Mouse (Mus musculus) MEL (cell line): Measurements from ENCODE around the gene Hoxd8. TPM values are rescaled to one million over a fixed set of nuclear protein-coding genes. Genes with fewer than 3 reads are reported as not detected.

Experiments used
- DNase-seq: peaks from one replicate; pipeline ENCODE4 v3.0.0; 2011; ENCODE audit warnings: low read depth, low spot score
- H3K27ac ChIP-seq: 2 replicates; pipeline ENCODE4 v1.5.1; 2012; ENCODE audit warnings: low read depth, mild to moderate bottlenecking, control low read depth, low read length, moderate library complexity; ENCODE audit not compliant: control insufficient read depth
- H3K27me3 ChIP-seq, 2 experiments: fragments of 150-350 bp in 1 of 2; sonication (generic) in 1 of 2; 2 replicates each; pipeline ENCODE4 v1.6.1; 2012; ENCODE audit warnings: low read length in 2 of 2, mild to moderate bottlenecking in 2 of 2, improper control_type of control experiment in 1 of 2, moderate library complexity in 1 of 2; ENCODE audit not compliant: insufficient read depth in 2 of 2, control insufficient read depth in 1 of 2
- H3K36me3 ChIP-seq, 2 experiments: 2 replicates each; pipeline ENCODE4 v1.6.1; 2012 to 2014; ENCODE audit warnings: low read length in 2 of 2, improper control_type of control experiment in 1 of 2, inconsistent platforms in 1 of 2, mild to moderate bottlenecking in 1 of 2; ENCODE audit not compliant: insufficient read depth in 2 of 2, control insufficient read depth in 1 of 2
- H3K4me1 ChIP-seq, 2 experiments: fragments of 150-350 bp in 1 of 2; sonication (generic) in 1 of 2; 2 replicates each; pipeline ENCODE4 v1.6.1; 2012; ENCODE audit warnings: low read length in 2 of 2, improper control_type of control experiment in 1 of 2, mild to moderate bottlenecking in 1 of 2; ENCODE audit not compliant: insufficient read depth in 2 of 2, control insufficient read depth in 1 of 2
- H3K4me3 ChIP-seq, 2 experiments: fragments of 150-350 bp in 1 of 2; sonication (generic) in 1 of 2; 2 replicates each; pipeline ENCODE4 v1.5.1; 2012; ENCODE audit warnings: low read depth in 2 of 2, low read length in 2 of 2, mild to moderate bottlenecking in 2 of 2, moderate library complexity in 2 of 2, control low read depth in 1 of 2, improper control_type of control experiment in 1 of 2; ENCODE audit not compliant: control insufficient read depth in 1 of 2, insufficient read depth in 1 of 2
- H3K79me2 ChIP-seq: 2 replicates; pipeline ENCODE4 v1.6.1; 2012; ENCODE audit warnings: mild to moderate bottlenecking, low read length, moderate library complexity; ENCODE audit not compliant: control insufficient read depth, poor library complexity, insufficient read depth
- H3K9ac ChIP-seq: 2 replicates; pipeline ENCODE4 v1.6.1; 2012; ENCODE audit warnings: low read depth, mild to moderate bottlenecking, control low read depth, low read length, moderate library complexity; ENCODE audit not compliant: control insufficient read depth, poor library complexity, severe bottlenecking
- H3K9me3 ChIP-seq: fragments of 150-350 bp; sonication (generic); replicated peaks from 2 replicates; pipeline ENCODE4 v1.6.1; 2012; ENCODE audit warnings: mild to moderate bottlenecking, low read length, improper control_type of control experiment, moderate library complexity; ENCODE audit not compliant: insufficient read depth
- CHD1 ChIP-seq: IDR thresholded peaks from 2 replicates; pipeline ENCODE4 v1.6.1; 2012; ENCODE audit warnings: low read depth, mild to moderate bottlenecking, inconsistent platforms, low read length, improper control_type of control experiment
- CTCF ChIP-seq, 3 experiments: IDR thresholded peaks in 2 of 3; conservative IDR thresholded peaks in 1 of 3; 2 replicates each; pipeline ENCODE4 v1.5.1; 2011 to 2012; ENCODE audit warnings: low read length in 3 of 3, low read depth in 2 of 3, mild to moderate bottlenecking in 2 of 3, improper control_type of control experiment in 1 of 3, inconsistent platforms in 1 of 3, mixed read lengths in 1 of 3, moderate library complexity in 1 of 3; ENCODE audit not compliant: control insufficient read depth in 1 of 3, insufficient read depth in 1 of 3, poor library complexity in 1 of 3, severe bottlenecking in 1 of 3
- EP300 ChIP-seq, 2 experiments: IDR thresholded peaks; 2 replicates each; pipeline ENCODE4 v1.6.1; 2011; ENCODE audit warnings: improper control_type of control experiment in 2 of 2, low read length in 2 of 2, low read depth in 1 of 2, mild to moderate bottlenecking in 1 of 2
- GATA1 ChIP-seq: IDR thresholded peaks from 2 replicates; pipeline ENCODE4 v1.6.1; 2011; ENCODE audit warnings: low read depth, low read length, improper control_type of control experiment
- JUND ChIP-seq: IDR thresholded peaks from 2 replicates; pipeline ENCODE4 v1.6.1; 2011; ENCODE audit warnings: low read depth, mild to moderate bottlenecking, improper control_type of control experiment, low read length
- MAX ChIP-seq: IDR thresholded peaks from 2 replicates; pipeline ENCODE4 v1.6.1; 2011; ENCODE audit warnings: low read length, improper control_type of control experiment
- MAZ ChIP-seq: IDR thresholded peaks from 2 replicates; pipeline ENCODE4 v1.6.1; 2012; ENCODE audit warnings: low read depth, mild to moderate bottlenecking, inconsistent platforms, low read length, improper control_type of control experiment
- MYB ChIP-seq: IDR thresholded peaks from 2 replicates; pipeline ENCODE4 v1.6.1; 2011; ENCODE audit warnings: mild to moderate bottlenecking, low read depth, low read length, improper control_type of control experiment
- MYC ChIP-seq: IDR thresholded peaks from 2 replicates; pipeline ENCODE4 v1.6.1; 2011; ENCODE audit warnings: low read depth, mild to moderate bottlenecking, low read length, improper control_type of control experiment, moderate library complexity
- SIN3A ChIP-seq: IDR thresholded peaks from 2 replicates; pipeline ENCODE4 v1.6.1; 2012; ENCODE audit warnings: low read length, improper control_type of control experiment, inconsistent platforms
- TAL1 ChIP-seq: IDR thresholded peaks from 2 replicates; pipeline ENCODE4 v1.6.1; 2012; ENCODE audit warnings: mild to moderate bottlenecking, inconsistent platforms, low read length, moderate library complexity, mixed read lengths
- USF2 ChIP-seq, 2 experiments: IDR thresholded peaks; 2 replicates each; pipeline ENCODE4 v1.6.1; 2011 to 2012; ENCODE audit warnings: improper control_type of control experiment in 2 of 2, low read length in 2 of 2, borderline replicate concordance in 1 of 2, inconsistent platforms in 1 of 2, low read depth in 1 of 2, mild to moderate bottlenecking in 1 of 2; ENCODE audit not compliant: insufficient read depth in 1 of 2
- polyA plus RNA-seq, 2 experiments: library from polyadenylated mRNA; stranded (reverse) in 1 of 2; unstranded in 1 of 2; fragments of >175 nt in 1 of 2; fragments of >200 nt in 1 of 2; gene quantifications; 2 replicates each; pipeline versions ENCODE4 v1.2.1 to v1.2.4; 2012; ENCODE audit warnings: low replicate concordance in 2 of 2, low read depth in 1 of 2; ENCODE audit not compliant: insufficient read length in 2 of 2, insufficient read depth in 1 of 2, missing spikeins in 1 of 2
- total RNA-seq: library from RNA; depleted of rRNA; stranded (reverse); fragments of 300-350 nt; gene quantifications from 2 replicates; pipeline ENCODE4 v1.2.3, GENCODE M21; 2012

Gene Hoxd8
- total and polyA plus RNA-seq, 3 experiments = 4.7 to 7.4 TPM; not detected in 1

DNA sequence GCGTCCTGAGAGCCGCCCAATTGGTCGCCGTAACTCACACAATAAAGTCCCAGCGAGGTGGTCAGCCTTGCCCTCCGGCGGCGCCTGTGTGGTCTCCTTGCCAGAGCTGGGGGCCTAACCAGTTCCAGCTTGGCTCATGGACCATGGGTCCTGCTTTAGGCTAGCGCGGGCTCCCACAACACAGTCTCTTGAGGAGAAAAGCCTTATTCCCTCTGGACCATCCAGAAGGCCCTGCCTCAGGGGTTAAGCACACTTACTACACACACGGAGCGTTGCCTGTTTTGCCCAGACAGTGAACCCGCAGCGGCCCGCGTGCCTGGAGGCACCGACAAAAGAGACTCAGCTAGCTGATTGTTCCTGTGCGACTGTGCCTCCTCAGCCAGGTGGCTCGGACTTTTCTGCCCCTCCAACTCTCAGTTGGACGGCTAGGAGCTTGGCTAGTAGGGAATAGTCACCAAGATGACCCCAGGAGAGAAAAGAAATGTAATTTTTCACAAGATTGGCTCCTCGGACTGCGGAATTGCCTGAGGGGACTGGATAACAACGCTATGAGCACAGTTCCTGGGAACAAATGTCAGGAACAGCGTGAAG is 30.5 kb upstream of the Hoxd8 start:
- H3K36me3 ChIP-seq = no peaks in the 10 kb centered on the region
- no peak overlapping the region for H3K27ac ChIP-seq
- H3K9me3 ChIP-seq = no peaks in the 10 kb centered on the region
- DNase-seq = no peak
- peaks cover 2 to 3% of the 10 kb centered on the region in 2 experiments; a peak in 3 of 4 replicates for H3K27me3 ChIP-seq
- no peaks in the 10 kb centered on the region for H3K4me1 ChIP-seq
- H3K79me2 ChIP-seq = no peaks in the 10 kb centered on the region
- no peak for TF ChIP-seq EP300 (IDR thresholded peaks at IDR 0.05; ENCODE audit: low read depth in 1 of 2, low read length in 2 of 2)
- H3K9ac ChIP-seq = no peak overlapping the region
- H3K4me3 ChIP-seq = no peak overlapping the region

DNA sequence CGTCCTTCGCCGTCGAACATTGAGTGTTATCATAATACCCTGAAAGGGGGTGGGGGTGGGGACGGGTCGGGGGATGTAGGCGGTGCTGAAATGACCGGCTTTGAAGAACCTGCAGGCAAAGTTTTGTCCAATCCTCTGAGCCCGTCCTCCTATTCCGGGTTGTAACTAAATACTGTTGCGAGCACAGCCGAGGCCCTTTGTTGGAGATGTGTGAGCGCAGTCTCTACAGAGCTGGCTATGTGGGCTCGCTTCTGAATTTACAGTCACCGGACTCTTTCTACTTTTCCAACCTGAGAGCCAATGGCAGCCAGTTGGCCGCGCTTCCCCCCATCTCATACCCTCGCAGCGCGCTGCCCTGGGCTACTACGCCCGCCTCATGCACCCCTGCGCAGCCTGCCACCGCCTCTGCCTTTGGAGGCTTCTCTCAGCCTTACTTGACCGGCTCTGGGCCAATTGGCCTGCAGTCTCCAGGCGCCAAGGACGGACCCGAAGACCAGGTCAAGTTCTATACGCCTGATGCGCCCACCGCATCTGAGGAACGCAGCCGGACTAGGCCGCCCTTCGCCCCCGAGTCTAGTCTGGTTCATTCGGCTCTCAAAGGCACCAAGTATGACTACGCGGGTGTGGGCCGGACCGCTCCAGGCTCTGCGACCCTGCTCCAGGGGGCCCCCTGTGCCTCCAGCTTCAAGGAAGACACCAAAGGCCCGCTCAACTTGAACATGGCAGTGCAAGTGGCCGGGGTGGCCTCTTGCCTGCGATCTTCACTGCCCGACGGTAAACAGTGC is 29.3 kb upstream of the Hoxd8 start, which contains the start of gene Hoxd12:
Hoxd12 (plus strand) TSS at position 133 of the 785 bp plus-strand sequence.
- H3K9me3 ChIP-seq = no peaks in the 10 kb centered on the region
- no peaks in the 10 kb centered on the region for H3K36me3 ChIP-seq
- no peaks in the 10 kb centered on the region for H3K4me1 ChIP-seq
- DNase-seq = no peak
- H3K9ac ChIP-seq = no peak within 1 kb of the TSS
- H3K79me2 ChIP-seq = no peaks in the 10 kb centered on the region
- TF ChIP-seq GATA1 (no peak), TAL1 (no peak), JUND (no peak), MYC (no peak), CHD1 (no peak), CTCF (IDR thresholded peaks at IDR 0.05 in 2 of 3, conservative IDR thresholded peaks at IDR 0.05 in 1 of 3; ENCODE audit: control insufficient read depth in 1 of 3, insufficient read depth in 1 of 3, low read depth in 2 of 3, low read length in 3 of 3, poor library complexity in 1 of 3, severe bottlenecking in 1 of 3) (no peak), MAZ (no peak), SIN3A (no peak), EP300 (IDR thresholded peaks at IDR 0.05; ENCODE audit: low read depth in 1 of 2, low read length in 2 of 2) (no peak), MYB (no peak), USF2 (IDR thresholded peaks at IDR 0.05; ENCODE audit: borderline replicate concordance in 1 of 2, insufficient read depth in 1 of 2, low read depth in 1 of 2, low read length in 2 of 2) (no peak), MAX (no peak)
- no peak within 1 kb of the TSS for H3K27ac ChIP-seq
- peaks cover 2 to 3% of the 10 kb centered on the region in 2 experiments; a peak in 3 of 4 replicates for H3K27me3 ChIP-seq
- H3K4me3 ChIP-seq = no peak within 1 kb of the TSS
